Mouse (Mus musculus) forebrain, embryonic 14.5 days (tissue): ENCODE data around the gene Vps13c. TPM values are rescaled to one million over a fixed set of nuclear protein-coding genes. Genes with fewer than 3 reads are reported as not detected.

Experiments used
- ATAC-seq: fragments of 200-750 bp; cut with Nextera tagmentation; 2 replicates; pipeline ENCODE4 v1.8.0; 2017; ENCODE audit warnings: mild to moderate bottlenecking, moderate library complexity
- DNase-seq: peaks from one replicate; pipeline ENCODE4 v3.0.0-alpha.2; 2015; ENCODE audit warnings: low spot score
- H3K27ac ChIP-seq: fragments of 300-500 bp; sonication (generic); 2 replicates; pipeline ENCODE4 v1.5.1; 2014; ENCODE audit warnings: low read depth, mild to moderate bottlenecking, control low read depth, low read length, moderate library complexity
- H3K27me3 ChIP-seq: fragments of 300-500 bp; sonication (generic); replicated peaks from 2 replicates; pipeline ENCODE4 v1.6.1; 2014; ENCODE audit warnings: low read length, control low read depth, mixed read lengths; ENCODE audit not compliant: control insufficient read depth, insufficient read depth
- H3K36me3 ChIP-seq: fragments of 300-500 bp; sonication (generic); 2 replicates; pipeline ENCODE4 v1.6.1; 2014; ENCODE audit warnings: low read length, control low read depth; ENCODE audit not compliant: control insufficient read depth, insufficient read depth
- H3K4me1 ChIP-seq: fragments of 300-500 bp; sonication (generic); 2 replicates; pipeline ENCODE4 v1.6.1; 2014; ENCODE audit warnings: antibody characterized with exemption, low read length, control low read depth; ENCODE audit not compliant: control insufficient read depth, insufficient read depth
- H3K4me2 ChIP-seq: fragments of 300-500 bp; sonication (generic); 2 replicates; pipeline ENCODE4 v1.6.1; 2014; ENCODE audit warnings: mild to moderate bottlenecking, control low read depth, low read length
- H3K4me3 ChIP-seq: fragments of 300-500 bp; sonication (generic); 2 replicates; pipeline ENCODE4 v1.5.1; 2014; ENCODE audit warnings: low read depth, low read length, control low read depth
- H3K9ac ChIP-seq: fragments of 300-500 bp; sonication (generic); 2 replicates; pipeline ENCODE4 v1.6.1; 2014; ENCODE audit warnings: mild to moderate bottlenecking, low read length, control low read depth, moderate library complexity
- H3K9me3 ChIP-seq: fragments of 300-500 bp; sonication (generic); replicated peaks from 2 replicates; pipeline ENCODE4 v1.6.1; 2016; ENCODE audit warnings: low read length, control low read depth, mixed read lengths; ENCODE audit not compliant: control insufficient read depth
- WGBS: fragments of 180-500 bp; shearing (Covaris S2); extraction: QIAGEN DNeasy Blood & Tissue Kit; methylation state at CpG from one replicate; pipeline ENCODE4 v1.1.7; 2014; 5-methylcytosine and 5-hydroxymethylcytosine counted together
- polyA plus RNA-seq: library from polyadenylated mRNA; unstranded; fragments of >200 nt; fragmentation: Nextera tagmentation; extraction: Ambion mirVana; gene quantifications from 2 replicates; pipeline ENCODE4 v1.2.1, GENCODE M21; 2014

Gene Vps13c
- polyA plus RNA-seq, 1 experiment from 2014 or later: 8.3 TPM

DNA sequence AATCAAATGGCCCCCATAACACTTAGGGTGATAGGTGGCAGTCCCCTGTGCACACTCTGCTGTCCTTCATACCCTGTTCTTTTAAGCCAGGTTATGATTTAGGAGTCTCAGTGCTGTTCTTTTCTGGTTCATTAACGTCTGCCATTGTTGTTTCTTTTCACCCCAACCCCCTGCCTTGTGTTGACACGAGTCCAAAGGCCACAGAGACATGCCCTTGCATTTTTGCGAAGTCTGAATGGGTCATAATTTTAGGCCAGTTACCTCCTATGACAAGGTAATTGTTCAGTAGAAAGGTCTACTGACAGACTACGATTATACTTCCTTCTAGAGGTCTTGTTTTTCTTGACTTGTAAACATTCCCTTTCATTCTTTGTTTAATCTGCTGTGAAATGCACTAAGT is 23.8 kb downstream of the Vps13c start:
- H3K4me2 ChIP-seq: no peak overlapping the region
- no peak for DNase-seq
- no peak for ATAC-seq
- no peaks in the 10 kb centered on the region for H3K36me3 ChIP-seq
- H3K4me1 ChIP-seq: no peaks in the 10 kb centered on the region
- 36% methylated on average over 4 of the region's 4 CpGs for WGBS
- H3K9me3 ChIP-seq: no peaks in the 10 kb centered on the region
- H3K27me3 ChIP-seq: no peaks in the 10 kb centered on the region
- no peak overlapping the region for H3K4me3 ChIP-seq
- no peak overlapping the region for H3K9ac ChIP-seq
- H3K27ac ChIP-seq: no peak overlapping the region

DNA sequence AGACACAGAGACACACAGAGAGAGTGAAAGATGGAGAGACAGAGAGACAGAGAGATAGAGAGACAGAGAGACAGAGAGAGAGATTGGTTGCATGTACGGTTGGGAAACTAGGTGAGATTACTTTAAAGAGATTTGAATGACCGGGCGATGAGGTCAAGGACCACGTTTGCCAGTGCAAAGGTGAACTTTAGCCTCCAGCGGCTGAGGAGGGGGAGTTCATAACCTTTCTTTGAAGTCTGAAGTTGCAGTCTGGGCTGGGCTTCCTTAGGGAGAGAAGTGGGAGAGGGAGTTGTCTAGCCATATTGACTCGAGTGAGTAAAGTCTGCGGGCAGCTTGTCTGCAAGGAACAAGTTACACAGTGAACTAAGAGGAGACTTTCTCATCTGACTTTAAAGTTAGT is 25.2 kb downstream of the Vps13c start:
- Histone ChIP-seq H3K9me3 (no peaks in the 10 kb centered on the region), H3K4me2 (no peak overlapping the region), H3K27ac (no peak overlapping the region), H3K4me3 (no peak overlapping the region), H3K27me3 (no peaks in the 10 kb centered on the region), H3K36me3 (no peaks in the 10 kb centered on the region), H3K4me1 (no peaks in the 10 kb centered on the region), H3K9ac (no peak overlapping the region)
- DNase-seq (no peak), ATAC-seq (no peak)
- 88% methylated on average over 7 of the region's 7 CpGs for WGBS

DNA sequence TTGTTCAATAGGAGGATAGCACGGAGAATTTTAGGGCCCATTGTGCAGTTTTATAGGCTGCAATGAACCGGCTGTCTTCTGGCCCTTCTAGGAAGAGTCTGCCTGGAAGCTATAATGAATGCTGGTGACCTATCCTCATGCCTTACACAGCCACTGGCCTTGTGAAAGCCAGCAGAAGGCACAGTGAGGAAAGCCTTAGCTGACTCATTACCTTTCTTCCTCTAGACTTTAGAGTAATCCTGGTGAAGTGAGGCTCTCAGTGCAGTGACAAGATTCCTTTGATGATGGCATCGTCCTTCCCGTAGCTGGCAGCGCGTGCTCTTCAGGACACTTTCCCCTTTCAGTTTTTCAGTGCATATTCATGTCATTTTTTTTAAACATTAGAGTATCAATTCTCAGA is 27.2 kb downstream of the Vps13c start:
- no peak overlapping the region for H3K9ac ChIP-seq
- DNase-seq (no peak), ATAC-seq (no peak)
- no peak overlapping the region for H3K27ac ChIP-seq
- no peaks in the 10 kb centered on the region for H3K9me3 ChIP-seq
- no peaks in the 10 kb centered on the region for H3K4me1 ChIP-seq
- H3K36me3 ChIP-seq: no peaks in the 10 kb centered on the region
- H3K27me3 ChIP-seq: no peaks in the 10 kb centered on the region
- 78% methylated on average over 6 of the region's 6 CpGs for WGBS
- no peak overlapping the region for H3K4me3 ChIP-seq
- H3K4me2 ChIP-seq: no peak overlapping the region

DNA sequence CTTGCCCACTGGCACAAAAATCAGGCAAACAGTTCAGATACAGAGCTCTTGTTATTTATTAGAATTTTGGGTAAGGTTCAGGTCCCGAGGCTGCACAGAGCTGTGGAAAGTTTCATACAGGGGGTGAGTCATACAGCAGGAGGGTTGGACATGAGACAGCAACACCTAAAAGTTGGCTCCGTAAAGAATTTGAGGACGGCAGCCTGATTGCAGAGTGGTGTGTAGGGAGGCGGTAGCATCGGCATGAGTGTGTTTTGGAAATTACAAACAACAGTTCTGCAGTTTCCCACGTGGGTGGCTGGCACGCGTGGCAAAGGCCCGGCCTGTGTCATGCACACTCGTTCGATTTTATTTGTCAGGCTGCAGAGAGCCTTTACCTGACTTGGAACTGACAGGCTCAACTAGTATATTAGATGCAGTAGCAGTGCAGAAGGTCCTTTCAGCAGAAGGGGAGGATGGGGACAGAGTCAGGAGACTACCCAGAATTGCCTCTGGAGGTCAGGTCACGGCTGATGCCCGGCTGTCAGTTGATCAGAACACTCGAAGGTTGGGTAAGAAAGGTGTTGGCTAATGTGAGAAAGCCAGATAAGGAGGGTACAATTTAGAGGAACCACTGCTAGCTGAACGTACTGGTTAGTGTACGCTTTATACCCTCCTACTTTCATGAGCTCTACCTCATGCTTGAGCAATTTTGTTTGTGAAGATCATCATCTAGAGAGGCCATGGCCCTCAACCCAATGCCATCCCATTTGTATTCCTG is 29.7 kb downstream of the Vps13c start:
- H3K9ac ChIP-seq: no peak overlapping the region
- H3K36me3 ChIP-seq: no peaks in the 10 kb centered on the region
- H3K27me3 ChIP-seq: no peaks in the 10 kb centered on the region
- 92% methylated on average over 16 of the region's 16 CpGs for WGBS
- no peaks in the 10 kb centered on the region for H3K4me1 ChIP-seq
- no peaks in the 10 kb centered on the region for H3K9me3 ChIP-seq
- H3K4me3 ChIP-seq: no peak overlapping the region
- H3K4me2 ChIP-seq: no peak overlapping the region
- ATAC-seq (no peak), DNase-seq (no peak)
- H3K27ac ChIP-seq: no peak overlapping the region

DNA sequence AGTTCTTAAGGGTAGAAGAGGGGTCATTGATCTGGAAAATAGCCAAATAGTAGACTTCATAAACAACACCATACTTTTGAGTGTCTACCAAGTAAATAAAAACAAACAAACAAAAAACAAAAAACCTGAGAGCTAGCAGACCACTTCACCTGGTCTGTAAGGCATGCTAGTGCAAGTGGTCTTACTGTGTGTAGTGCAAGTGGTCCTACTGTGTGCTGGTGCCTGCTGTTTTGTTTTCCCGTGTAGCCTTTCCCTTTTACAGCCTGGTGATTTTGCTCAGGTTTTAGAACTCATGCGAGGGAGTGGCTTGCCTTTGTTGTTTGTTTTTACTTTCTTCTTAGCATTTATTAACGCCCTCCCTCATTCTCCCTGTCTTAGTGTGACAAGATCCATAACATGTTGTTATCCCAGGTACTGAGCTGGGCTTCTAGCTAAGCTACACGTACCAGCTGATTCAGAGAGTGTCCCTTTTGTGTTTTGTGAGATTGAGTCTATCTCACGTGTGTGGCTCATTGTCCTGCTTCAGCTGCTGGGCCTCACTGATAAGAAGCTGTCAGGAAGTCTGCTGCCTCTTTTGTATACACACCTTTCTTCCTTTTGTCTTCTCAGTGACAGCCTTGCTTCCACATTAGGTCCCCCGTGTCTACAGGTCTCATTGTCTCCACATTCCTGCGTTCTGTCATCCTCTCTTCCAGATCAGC is 34.5 kb downstream of the Vps13c start:
- H3K27me3 ChIP-seq: no peaks in the 10 kb centered on the region
- DNase-seq (no peak), ATAC-seq (no peak)
- no peaks in the 10 kb centered on the region for H3K36me3 ChIP-seq
- 77% methylated on average over 7 of the region's 7 CpGs for WGBS
- H3K4me1 ChIP-seq: no peaks in the 10 kb centered on the region
- H3K9me3 ChIP-seq: no peaks in the 10 kb centered on the region
- no peak overlapping the region for H3K4me2 ChIP-seq
- H3K4me3 ChIP-seq: no peak overlapping the region
- H3K27ac ChIP-seq: no peak overlapping the region
- H3K9ac ChIP-seq: no peak overlapping the region

DNA sequence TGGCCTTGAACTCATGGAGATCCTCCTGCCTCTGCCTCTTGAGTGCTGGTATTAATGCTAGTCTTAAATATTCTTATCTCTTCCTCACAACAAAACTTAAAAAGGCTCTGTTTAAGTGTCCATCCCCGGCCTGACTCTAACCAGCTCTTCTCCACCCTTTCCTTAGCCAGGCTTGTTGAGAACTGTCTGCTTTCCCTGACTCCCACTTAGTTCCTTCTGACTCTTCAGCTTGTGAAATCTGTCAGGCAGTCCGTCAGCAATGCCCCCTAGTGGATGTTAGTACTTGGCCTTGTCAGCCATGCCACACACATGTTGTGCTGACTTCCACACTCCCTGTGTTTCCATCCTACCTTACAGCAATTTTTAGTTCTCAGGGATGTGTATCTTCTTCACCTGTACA is 35.1 kb downstream of the Vps13c start:
- 62% methylated on average over 2 of the region's 2 CpGs for WGBS
- Histone ChIP-seq H3K4me2 (no peak overlapping the region), H3K9ac (no peak overlapping the region), H3K27me3 (no peaks in the 10 kb centered on the region), H3K27ac (no peak overlapping the region), H3K9me3 (no peaks in the 10 kb centered on the region), H3K36me3 (0 out of 2 replicates have a peak, but pooled peaks cover 1% of the 10 kb centered on the region), H3K4me1 (no peaks in the 10 kb centered on the region), H3K4me3 (no peak overlapping the region)
- DNase-seq (peak; percentile 41), ATAC-seq (no peak)

DNA sequence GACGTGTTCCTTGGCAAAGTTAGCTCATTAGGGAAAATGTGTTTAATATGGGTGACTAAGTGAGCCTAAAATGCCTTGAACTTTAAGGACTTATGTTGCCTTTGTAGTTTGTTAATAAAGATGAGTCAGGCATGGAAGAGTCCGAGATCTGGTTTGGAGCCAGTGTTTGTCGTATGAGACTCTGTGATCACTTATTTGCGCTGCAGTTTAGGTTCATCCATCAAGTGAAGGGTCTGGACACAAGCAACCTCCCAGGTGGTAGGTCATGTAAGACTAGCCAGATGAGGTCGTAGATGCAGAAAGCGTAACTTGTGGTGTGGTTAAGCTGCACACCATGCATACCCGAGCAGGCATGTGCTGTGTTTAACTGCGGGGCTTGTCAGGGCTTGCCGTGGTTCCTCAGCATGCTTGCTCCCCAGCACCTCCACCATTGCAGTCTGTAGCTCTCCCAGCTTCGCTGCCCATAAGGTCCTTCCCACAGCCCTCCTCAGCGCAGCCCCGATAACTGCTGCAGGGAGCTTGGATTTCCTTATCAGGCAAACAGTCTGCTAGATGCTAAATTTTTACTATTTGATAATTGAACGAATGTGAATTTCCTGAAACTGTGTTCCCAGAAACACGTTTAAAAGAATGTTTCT is 37.0 kb downstream of the Vps13c start:
- H3K27ac ChIP-seq: no peak overlapping the region
- H3K4me3 ChIP-seq: no peak overlapping the region
- no peaks in the 10 kb centered on the region for H3K27me3 ChIP-seq
- no peak overlapping the region for H3K9ac ChIP-seq
- no peak overlapping the region for H3K4me2 ChIP-seq
- WGBS: 68% methylated on average over 14 of the region's 14 CpGs
- H3K9me3 ChIP-seq: no peaks in the 10 kb centered on the region
- 0 out of 2 replicates have a peak, but pooled peaks cover 5% of the 10 kb centered on the region for H3K36me3 ChIP-seq
- no peaks in the 10 kb centered on the region for H3K4me1 ChIP-seq
- ATAC-seq: no peak
- peak; percentile 61 for DNase-seq

DNA sequence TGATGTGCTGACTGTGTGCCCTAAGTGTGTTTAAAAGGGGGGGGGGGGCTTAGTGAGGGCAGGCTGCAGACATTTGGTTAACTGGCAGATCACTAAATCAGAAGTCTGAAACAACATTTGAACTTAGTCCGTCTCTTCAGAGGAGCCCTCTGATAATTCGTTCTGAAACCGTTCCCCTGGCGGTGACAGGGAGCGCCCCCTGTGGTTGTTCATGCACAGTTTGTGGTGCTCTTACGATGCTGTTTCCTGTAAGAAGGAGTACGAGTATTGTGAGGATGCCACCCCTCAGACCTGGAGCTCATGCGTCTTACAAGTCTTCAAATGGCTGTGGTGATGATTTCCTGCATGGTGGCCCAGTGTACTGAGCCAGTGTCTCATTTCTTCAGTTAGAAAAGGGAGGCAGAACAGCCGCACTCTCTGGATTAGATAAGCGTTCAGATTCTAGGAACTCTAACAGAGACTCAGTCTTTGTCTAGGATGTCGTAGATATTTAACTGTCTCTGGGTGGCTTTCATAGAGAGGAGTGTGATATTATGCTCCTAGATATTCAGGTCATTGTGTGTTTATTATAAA is 38.1 kb downstream of the Vps13c start:
- no peak for DNase-seq
- 0 out of 2 replicates have a peak, but pooled peaks cover 6% of the 10 kb centered on the region for H3K36me3 ChIP-seq
- no peak for ATAC-seq
- H3K9me3 ChIP-seq: no peaks in the 10 kb centered on the region
- H3K4me1 ChIP-seq: no peaks in the 10 kb centered on the region
- no peak overlapping the region for H3K27ac ChIP-seq
- no peak overlapping the region for H3K4me3 ChIP-seq
- no peak overlapping the region for H3K4me2 ChIP-seq
- WGBS: 94% methylated on average over 11 of the region's 11 CpGs
- H3K27me3 ChIP-seq: no peaks in the 10 kb centered on the region
- H3K9ac ChIP-seq: no peak overlapping the region
